Mouse (Mus musculus) neural tube, embryonic 12.5 days (tissue): Measurements from ENCODE around the gene Acadm. TPM values are rescaled to one million over a fixed set of nuclear protein-coding genes. Genes with fewer than 3 reads are reported as not detected.

ENCODE experiments used
- ATAC-seq: fragments of 200-750 bp; cut with Nextera tagmentation; 2 replicates; pipeline ENCODE4 v1.8.0; 2017; ENCODE audit warnings: low read depth, mild to moderate bottlenecking, moderate TSS enrichment, moderate library complexity; ENCODE audit not compliant: low FRiP score
- H3K27ac ChIP-seq: fragments of 300-500 bp; sonication (generic); 2 replicates; pipeline ENCODE4 v1.5.1; 2016
- H3K27me3 ChIP-seq: fragments of 300-500 bp; sonication (generic); replicated peaks from 2 replicates; pipeline ENCODE4 v1.6.1; 2016; ENCODE audit warnings: mild to moderate bottlenecking
- H3K36me3 ChIP-seq: fragments of 300-500 bp; sonication (generic); 2 replicates; pipeline ENCODE4 v1.6.1; 2016; ENCODE audit warnings: mild to moderate bottlenecking
- H3K4me1 ChIP-seq: fragments of 300-500 bp; sonication (generic); 2 replicates; pipeline ENCODE4 v1.6.1; 2016
- H3K4me2 ChIP-seq: fragments of 300-500 bp; sonication (generic); replicated peaks from 2 replicates; pipeline ENCODE4 v1.6.1; 2016; ENCODE audit warnings: mild to moderate bottlenecking
- H3K4me3 ChIP-seq: fragments of 300-500 bp; sonication (generic); 2 replicates; pipeline ENCODE4 v1.5.1; 2016
- H3K9ac ChIP-seq: fragments of 300-500 bp; sonication (generic); 2 replicates; pipeline ENCODE4 v1.6.1; 2016; ENCODE audit warnings: mild to moderate bottlenecking
- H3K9me3 ChIP-seq: fragments of 300-500 bp; sonication (generic); 2 replicates; pipeline ENCODE4 v1.6.1; 2016; ENCODE audit warnings: mild to moderate bottlenecking
- WGBS: fragments of 180-500 bp; shearing (Covaris S2); methylation state at CpG from one replicate; pipeline ENCODE4 v1.1.7; 2016; 5-methylcytosine and 5-hydroxymethylcytosine counted together
- polyA plus RNA-seq: library from polyadenylated mRNA; unstranded; fragments of >200 nt; fragmentation: Nextera tagmentation; extraction: Ambion mirVana; gene quantifications from 2 replicates; pipeline ENCODE4 v1.2.1, GENCODE M21; 2016

Gene Acadm
- 50.7 and 56.7 TPM in 2 replicates for polyA plus RNA-seq

DNA sequence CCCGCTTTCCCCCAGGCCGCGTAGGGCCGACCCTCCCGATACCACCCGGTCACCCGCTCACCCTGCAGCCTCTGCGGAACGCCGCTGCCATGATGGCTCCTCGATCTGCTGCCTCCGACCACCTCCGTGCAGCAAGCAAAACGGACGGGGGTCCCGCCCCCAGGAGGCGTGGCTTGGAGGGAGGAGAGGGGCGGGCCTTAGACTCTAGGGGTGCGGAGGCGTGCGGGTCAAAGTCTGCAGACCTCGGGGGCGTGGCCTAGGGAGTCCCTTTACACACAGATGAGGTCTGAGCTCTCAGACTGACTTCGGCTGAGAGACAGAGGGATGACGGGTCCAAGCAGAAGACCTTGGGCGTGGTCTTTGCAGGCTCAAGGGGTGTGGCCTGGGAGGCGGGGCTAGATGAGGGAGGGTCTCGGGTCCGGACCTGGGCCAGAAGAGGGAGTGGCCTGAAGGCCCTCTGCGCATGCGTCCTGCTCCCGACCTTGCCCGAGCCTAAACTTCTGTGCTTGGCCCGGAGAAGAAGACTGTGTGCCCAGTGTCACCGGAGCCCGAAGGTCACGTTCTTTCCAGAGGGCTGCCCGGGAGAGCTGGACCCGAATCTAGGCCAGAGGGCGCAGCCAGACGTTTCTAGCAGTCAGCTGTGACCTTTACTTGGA is at the start of gene Acadm:
Acadm (minus strand) TSS at position 298 of the 656 bp plus-strand sequence.
- no peaks in the 10 kb centered on the region for H3K27me3 ChIP-seq
- H3K9me3 ChIP-seq = no peaks in the 10 kb centered on the region
- peak within 1 kb of the TSS; percentile 69 for H3K4me2 ChIP-seq
- WGBS = under 1% methylated on average over 41 of the region's 41 CpGs
- H3K4me1 ChIP-seq = peaks cover 17% of the 10 kb centered on the region
- H3K27ac ChIP-seq = no peak within 1 kb of the TSS
- peak within 1 kb of the TSS; percentile 70 for H3K4me3 ChIP-seq
- ATAC-seq = peak; percentile 96
- no peaks in the 10 kb centered on the region for H3K36me3 ChIP-seq
- H3K9ac ChIP-seq = peak within 1 kb of the TSS; percentile 72

DNA sequence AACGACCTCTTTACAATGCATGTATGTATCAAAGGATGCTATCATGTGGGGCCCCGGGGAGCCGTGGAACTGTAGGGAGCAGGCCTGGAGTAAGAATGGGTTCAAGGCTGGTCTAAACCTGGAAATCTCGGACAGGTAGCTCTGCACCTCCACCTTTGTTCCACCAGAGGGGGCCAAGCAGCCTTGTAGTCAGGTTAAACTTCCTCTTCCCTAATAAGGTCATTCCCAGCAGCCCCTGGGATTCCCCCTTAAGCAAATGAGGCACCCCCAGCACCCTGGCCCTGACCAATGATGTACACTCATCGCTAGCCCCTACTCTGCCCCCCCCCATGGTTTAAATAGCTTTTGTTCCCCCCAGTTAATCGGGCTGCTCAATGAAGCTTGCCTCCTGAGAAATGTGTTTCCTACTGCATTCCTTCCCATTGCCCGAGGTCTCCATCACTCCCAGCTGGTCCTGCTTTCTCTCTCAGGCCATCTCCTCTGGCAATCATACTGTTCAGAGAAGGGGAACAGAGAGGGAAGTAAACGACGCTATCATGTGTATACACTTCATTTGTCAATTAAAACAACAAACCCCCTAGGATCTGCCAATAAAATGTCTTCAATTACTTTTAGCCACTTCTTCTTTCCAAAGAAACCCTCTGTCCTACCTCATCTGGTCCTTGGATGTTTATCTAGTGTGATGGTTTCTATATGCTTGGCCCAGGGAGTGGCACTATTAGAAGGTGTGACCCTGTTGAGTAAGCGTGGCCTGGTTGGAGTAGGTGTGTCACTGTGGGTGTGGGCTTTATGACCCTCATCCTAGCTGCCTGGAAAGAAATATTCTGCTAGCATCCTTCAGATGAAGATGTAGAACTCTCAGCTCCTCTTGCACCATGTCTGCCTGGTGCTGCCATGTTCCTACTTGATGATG is 40.3 kb upstream of the Acadm start:
- 56% methylated on average over 10 of the region's 10 CpGs for whole genome bisulfite sequencing
- H3K27ac ChIP-seq = no peak overlapping the region

GRCm38 (mm10) chr3:153980611-153981010 is 36.2 kb upstream of the Acadm start:
- no peak overlapping the region for H3K9ac ChIP-seq
- H3K4me2 ChIP-seq = no peak overlapping the region
- H3K27ac ChIP-seq = no peak overlapping the region
- H3K9me3 ChIP-seq = no peaks in the 10 kb centered on the region
- H3K4me1 ChIP-seq = no peaks in the 10 kb centered on the region
- 61% methylated on average over 2 of the region's 2 CpGs for WGBS
- H3K4me3 ChIP-seq = no peak overlapping the region
- H3K27me3 ChIP-seq = peaks cover 4% of the 10 kb centered on the region; the same call in 1 of the 2 replicates
- H3K36me3 ChIP-seq = no peaks in the 10 kb centered on the region
- ATAC-seq = no peak

More for the DNA sequence above, 40.3 kb upstream of the Acadm start:
- H3K4me2 ChIP-seq = no peak overlapping the region
- H3K36me3 ChIP-seq = no peaks in the 10 kb centered on the region
- peak; percentile 56 for ATAC-seq
- H3K4me3 ChIP-seq = no peak overlapping the region
- H3K9me3 ChIP-seq = no peaks in the 10 kb centered on the region
- no peak overlapping the region for H3K9ac ChIP-seq
- no peaks in the 10 kb centered on the region for H3K4me1 ChIP-seq
- no peaks in the 10 kb centered on the region for H3K27me3 ChIP-seq

DNA sequence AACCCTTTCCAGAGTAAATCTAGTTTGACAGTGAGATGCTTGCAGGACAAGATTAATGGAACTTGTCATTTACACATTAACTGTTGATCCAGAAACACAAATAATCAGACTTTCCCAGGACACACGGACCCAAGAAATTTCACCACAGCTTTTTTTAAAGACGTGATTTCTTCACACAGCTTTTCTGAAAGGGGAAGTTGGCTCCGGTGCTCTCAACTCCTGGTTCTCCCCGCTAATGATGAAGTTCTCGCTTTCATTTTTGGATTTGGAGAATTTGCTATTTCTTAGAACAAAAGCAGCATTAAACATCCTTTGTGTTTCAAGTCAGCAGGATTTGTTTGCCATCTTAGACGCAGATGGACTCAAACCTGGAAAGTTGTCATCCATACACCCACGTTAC is 31.4 kb upstream of the Acadm start:
- no peak for ATAC-seq
- no peak overlapping the region for H3K4me2 ChIP-seq
- H3K27ac ChIP-seq = no peak overlapping the region
- no peak overlapping the region for H3K9ac ChIP-seq
- no peaks in the 10 kb centered on the region for H3K36me3 ChIP-seq
- H3K4me3 ChIP-seq = no peak overlapping the region
- 82% methylated on average over 7 of the region's 7 CpGs for WGBS
- peaks cover 14% of the 10 kb centered on the region for H3K4me1 ChIP-seq
- no peaks in the 10 kb centered on the region for H3K9me3 ChIP-seq
- H3K27me3 ChIP-seq = peaks cover 28% of the 10 kb centered on the region

- WGBS = 3% methylated on average over 6 of the region's 6 CpGs
These were observed 30.6 kb upstream of the Acadm start for GRCm38 (mm10) chr3:153975060-153975459.

DNA sequence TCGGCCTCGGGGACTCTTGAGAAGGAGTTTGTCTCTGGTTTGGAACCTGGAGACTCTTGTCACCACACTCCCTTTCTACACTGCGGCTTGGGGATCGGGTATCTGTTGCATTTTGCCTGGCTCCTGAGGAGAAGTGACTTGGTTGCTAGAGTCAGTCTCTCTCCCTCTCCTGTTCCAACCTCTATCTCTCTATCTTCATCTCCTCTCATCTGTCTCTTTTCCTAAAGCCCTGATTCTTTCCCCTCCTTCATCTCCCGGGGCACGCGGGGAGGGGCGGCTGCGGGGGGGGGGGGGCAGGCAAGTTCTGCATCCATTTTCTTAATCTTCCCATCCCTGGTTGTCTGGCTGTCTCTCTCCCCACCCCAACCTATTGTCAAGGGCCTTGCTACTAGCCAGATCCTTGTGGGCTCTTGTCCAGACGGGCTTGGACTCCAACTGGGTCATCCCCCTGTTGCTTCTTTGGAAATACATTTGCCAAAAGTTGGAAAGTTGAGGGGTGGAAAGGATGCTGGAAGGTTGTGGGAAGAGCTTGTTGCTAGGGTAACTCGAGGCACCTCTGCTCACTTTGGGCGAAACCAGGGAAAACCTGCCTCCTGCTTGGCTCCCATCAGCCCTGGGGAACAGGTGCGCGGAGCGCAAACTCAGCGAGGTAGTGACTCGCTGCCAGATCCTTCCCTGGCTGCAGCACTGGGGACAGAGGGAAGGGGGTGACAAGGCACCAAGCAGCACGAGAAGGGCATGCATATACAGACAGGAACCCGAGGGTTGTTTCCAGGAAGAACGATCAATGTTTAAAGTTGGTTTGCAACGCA is 29.7 kb upstream of the Acadm start:
- Histone ChIP-seq H3K4me1 (peaks cover 14% of the 10 kb centered on the region), H3K27me3 (peaks cover 28% of the 10 kb centered on the region), H3K4me2 (peak overlapping the region; percentile 87), H3K4me3 (peak overlapping the region; percentile 55), H3K27ac (no peak overlapping the region), H3K9me3 (no peaks in the 10 kb centered on the region), H3K9ac (peak overlapping the region; percentile 64), H3K36me3 (no peaks in the 10 kb centered on the region)
- WGBS = 3% methylated on average over 21 of the region's 21 CpGs
- no peak for ATAC-seq

More at GRCm38 (mm10) chr3:153975060-153975459, 30.6 kb upstream of the Acadm start:
- Histone ChIP-seq H3K27ac (no peak overlapping the region), H3K9me3 (no peaks in the 10 kb centered on the region), H3K4me1 (peaks cover 14% of the 10 kb centered on the region), H3K27me3 (peaks cover 28% of the 10 kb centered on the region), H3K4me2 (peak overlapping the region; percentile 87), H3K4me3 (no peak overlapping the region), H3K9ac (no peak overlapping the region), H3K36me3 (no peaks in the 10 kb centered on the region)
- ATAC-seq = peak; percentile 13; the same call in 1 of the 2 replicates

DNA sequence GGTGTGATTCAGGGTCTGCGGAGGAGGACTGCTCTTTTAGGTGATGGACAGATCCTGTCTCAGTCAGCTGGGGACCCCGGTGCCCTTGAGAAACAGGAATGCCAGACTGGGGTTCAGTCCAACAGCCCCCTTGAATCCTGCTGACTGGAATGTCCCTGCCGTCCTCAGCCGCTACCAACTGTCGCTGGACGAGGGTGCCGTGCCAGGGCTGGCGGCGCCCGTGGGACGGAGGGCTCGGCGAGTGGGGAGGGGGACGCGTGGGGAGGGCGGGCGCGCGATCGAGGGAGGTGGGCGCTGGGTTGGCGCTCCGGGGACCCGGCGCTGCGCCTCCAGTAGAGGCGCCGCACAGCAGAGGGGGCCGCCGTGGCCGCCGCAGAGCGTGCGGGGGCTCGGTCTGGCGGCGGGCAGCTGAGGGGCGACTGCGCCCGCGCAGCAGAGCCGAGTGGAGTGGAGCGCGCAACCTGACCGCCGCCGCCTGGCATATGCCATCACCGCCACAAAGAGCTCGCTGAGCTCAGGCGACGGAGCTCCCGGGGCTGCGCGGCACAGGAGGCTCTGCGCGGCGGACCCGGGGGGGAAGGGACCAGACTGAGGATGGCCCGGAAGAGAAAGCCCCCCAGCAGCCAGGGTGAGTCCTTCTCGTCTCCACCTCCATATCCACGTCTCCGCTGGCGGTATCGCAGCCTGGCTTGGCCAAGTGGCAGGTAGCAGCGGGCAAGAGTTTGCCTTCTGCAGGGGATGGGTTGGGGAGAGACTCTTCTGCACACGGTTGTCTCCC is 28.9 kb upstream of the Acadm start, which contains the start of gene Slc44a5:
Slc44a5 (plus strand) TSS at position 266 of the 778 bp plus-strand sequence.
- Histone ChIP-seq H3K27me3 (peaks cover 28% of the 10 kb centered on the region), H3K4me3 (peak within 1 kb of the TSS; percentile 55), H3K9ac (peak within 1 kb of the TSS; percentile 64), H3K27ac (no peak within 1 kb of the TSS), H3K9me3 (no peaks in the 10 kb centered on the region), H3K4me2 (peak within 1 kb of the TSS; percentile 87), H3K36me3 (no peaks in the 10 kb centered on the region), H3K4me1 (peaks cover 14% of the 10 kb centered on the region)
- under 1% methylated on average over 66 of the region's 66 CpGs for WGBS
- peak; percentile 86 for ATAC-seq

DNA sequence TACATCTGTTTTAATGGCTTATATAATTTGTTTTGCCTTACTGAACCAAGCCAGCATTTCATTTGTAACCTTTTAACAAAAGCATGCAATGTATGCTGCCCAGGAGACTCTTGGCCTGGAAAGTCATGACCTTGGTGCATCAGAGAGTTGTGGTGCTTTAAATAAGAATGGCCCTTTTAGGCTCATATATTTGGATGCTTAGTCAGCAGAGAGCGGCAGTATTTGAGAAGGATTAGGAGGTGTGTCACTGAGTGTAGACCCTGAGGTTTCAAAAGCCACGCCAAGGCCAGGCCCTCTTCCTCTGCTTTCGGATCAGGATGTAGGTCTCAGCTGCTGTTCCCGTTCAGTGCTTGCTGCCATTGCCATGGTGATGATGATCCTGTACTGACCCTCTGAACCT is 25.0 kb upstream of the Acadm start:
- Histone ChIP-seq H3K27me3 (peaks cover 20% of the 10 kb centered on the region), H3K36me3 (no peaks in the 10 kb centered on the region), H3K9me3 (no peaks in the 10 kb centered on the region), H3K4me1 (peaks cover 12% of the 10 kb centered on the region), H3K9ac (no peak overlapping the region), H3K4me3 (no peak overlapping the region), H3K27ac (no peak overlapping the region), H3K4me2 (no peak overlapping the region)
- 89% methylated on average over 4 of the region's 4 CpGs for WGBS
- no peak for ATAC-seq

DNA sequence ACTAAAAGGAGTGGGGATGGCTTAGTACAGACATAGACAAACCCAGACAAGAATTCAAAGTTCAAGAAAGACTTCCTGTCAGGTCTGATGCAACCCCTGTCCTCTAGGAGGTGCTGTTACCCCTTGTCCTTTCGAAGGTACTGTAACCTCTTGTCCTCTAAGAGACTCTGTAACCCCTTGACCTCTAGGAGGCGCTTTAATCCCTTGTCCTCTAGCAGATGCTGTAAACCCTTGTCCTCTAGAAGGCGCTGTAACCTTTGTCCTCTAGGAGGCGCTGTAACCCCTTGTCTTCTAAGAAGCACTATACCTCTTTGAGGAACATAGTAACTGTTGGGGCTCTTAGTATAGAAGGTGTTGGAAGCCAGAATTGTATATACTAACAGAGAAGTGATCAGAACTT is 24.1 kb upstream of the Acadm start:
- ATAC-seq = no peak
- Histone ChIP-seq H3K27me3 (peaks cover 14% of the 10 kb centered on the region), H3K4me3 (no peak overlapping the region), H3K9ac (no peak overlapping the region), H3K4me1 (0 out of 2 replicates have a peak, but pooled peaks cover 4% of the 10 kb centered on the region), H3K36me3 (no peaks in the 10 kb centered on the region), H3K4me2 (no peak overlapping the region), H3K9me3 (no peaks in the 10 kb centered on the region), H3K27ac (no peak overlapping the region)
- WGBS = 51% methylated on average over 4 of the region's 4 CpGs

DNA sequence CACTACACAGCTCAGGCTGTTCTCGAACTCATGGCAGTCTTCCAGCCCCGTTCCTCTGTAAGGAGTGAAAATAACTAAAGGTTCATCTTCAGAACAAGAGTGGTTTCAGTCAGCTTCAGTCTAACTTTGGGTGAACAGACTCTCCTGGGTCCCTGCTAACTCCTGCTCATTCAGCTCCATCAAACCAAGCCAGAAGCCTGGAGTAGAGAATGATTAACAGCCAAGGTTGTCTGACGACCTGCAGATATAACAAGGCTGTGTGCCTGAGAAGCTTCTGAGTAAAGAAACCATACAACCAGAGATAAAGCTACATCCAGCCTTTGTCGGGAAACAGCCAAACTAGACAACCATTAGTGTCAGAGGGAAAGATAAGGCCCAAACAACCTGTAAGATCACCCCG is 23.0 kb upstream of the Acadm start:
- 82% methylated on average over 5 of the region's 5 CpGs for WGBS

More for the DNA sequence above, 23.0 kb upstream of the Acadm start:
- H3K4me3 ChIP-seq = no peak overlapping the region
- H3K36me3 ChIP-seq = no peaks in the 10 kb centered on the region
- no peaks in the 10 kb centered on the region for H3K4me1 ChIP-seq
- H3K9ac ChIP-seq = no peak overlapping the region
- no peak overlapping the region for H3K27ac ChIP-seq
- H3K4me2 ChIP-seq = no peak overlapping the region
- H3K9me3 ChIP-seq = no peaks in the 10 kb centered on the region
- no peak for ATAC-seq
- H3K27me3 ChIP-seq = 0 out of 2 replicates have a peak, but pooled peaks cover 4% of the 10 kb centered on the region
